Mouse (Mus musculus) liver, embryonic 11.5 days (tissue): ENCODE measurements around the gene Ano10. TPM values are rescaled to one million over a fixed set of nuclear protein-coding genes. Genes with fewer than 3 reads are reported as not detected.

Experiments
- ATAC-seq: fragments of 200-750 bp; cut with Nextera tagmentation; replicated peaks from 2 replicates; pipeline ENCODE4 v1.8.0; 2017; ENCODE audit warnings: moderate number of reproducible peaks, mild to moderate bottlenecking, moderate TSS enrichment, moderate library complexity; ENCODE audit not compliant: low FRiP score
- DNase-seq: peaks from one replicate; pipeline ENCODE4 v3.0.0-alpha.2; 2017; ENCODE audit warnings: low spot score
- H3K27ac ChIP-seq: fragments of 300-500 bp; sonication (generic); 2 replicates; pipeline ENCODE4 v1.5.1; 2014; ENCODE audit warnings: mild to moderate bottlenecking, low read depth, low read length, control low read depth
- H3K27me3 ChIP-seq: fragments of 300-500 bp; sonication (generic); replicated peaks from 2 replicates; pipeline ENCODE4 v1.6.1; 2014; ENCODE audit warnings: low read length, mixed read lengths; ENCODE audit not compliant: control insufficient read depth, insufficient read depth
- H3K36me3 ChIP-seq: fragments of 300-500 bp; sonication (generic); 2 replicates; pipeline ENCODE4 v1.6.1; 2014; ENCODE audit warnings: mild to moderate bottlenecking, low read length, moderate library complexity, mixed read lengths; ENCODE audit not compliant: control insufficient read depth, insufficient read depth
- H3K4me1 ChIP-seq: fragments of 300-500 bp; sonication (generic); replicated peaks from 2 replicates; pipeline ENCODE4 v1.6.1; 2014; ENCODE audit warnings: low read length, mixed read lengths; ENCODE audit not compliant: control insufficient read depth, insufficient read depth
- H3K4me2 ChIP-seq: fragments of 300-500 bp; sonication (generic); 2 replicates; pipeline ENCODE4 v1.6.1; 2014; ENCODE audit warnings: mild to moderate bottlenecking, control low read depth, moderate library complexity
- H3K4me3 ChIP-seq: fragments of 300-500 bp; sonication (generic); 2 replicates; pipeline ENCODE4 v1.5.1; 2014; ENCODE audit warnings: low read depth, low read length, control low read depth
- H3K9ac ChIP-seq: fragments of 300-500 bp; sonication (generic); 2 replicates; pipeline ENCODE4 v1.6.1; 2014; ENCODE audit warnings: low read depth, low read length, control low read depth
- H3K9me3 ChIP-seq: fragments of 300-500 bp; sonication (generic); 2 replicates; pipeline ENCODE4 v1.6.1; 2016; ENCODE audit warnings: low read length, inconsistent platforms, mixed read lengths; ENCODE audit not compliant: control insufficient read depth
- WGBS: fragments of 180-500 bp; shearing (Covaris S2); extraction: QIAGEN DNeasy Blood & Tissue Kit; methylation state at CpG from one replicate; pipeline ENCODE4 v1.1.7; 2014; 5-methylcytosine and 5-hydroxymethylcytosine counted together
- polyA plus RNA-seq: library from polyadenylated mRNA; unstranded; fragments of >200 nt; fragmentation: Nextera tagmentation; extraction: Ambion mirVana; gene quantifications from 2 replicates; pipeline ENCODE4 v1.2.1, GENCODE M21; 2014

Ano10 gene
- polyA plus RNA-seq, 1 experiment from 2014 or later = 15.4 TPM

GRCm38 (mm10) chr9:122183074-122183473 lies 111.1 kb downstream of the Ano10 start:
- 82% methylated on average over 4 of the region's 4 CpGs for WGBS
- H3K4me3 ChIP-seq = no peak overlapping the region
- no peaks in the 10 kb centered on the region; the same call in 1 of the 2 replicates for H3K4me1 ChIP-seq
- H3K9me3 ChIP-seq = no peaks in the 10 kb centered on the region
- ATAC-seq (no peak), DNase-seq (no peak)
- no peak overlapping the region for H3K4me2 ChIP-seq
- H3K36me3 ChIP-seq = no peaks in the 10 kb centered on the region
- H3K27me3 ChIP-seq = no peaks in the 10 kb centered on the region
- no peak overlapping the region for H3K27ac ChIP-seq
- no peak overlapping the region for H3K9ac ChIP-seq

- 74% methylated on average over 3 of the region's 3 CpGs for WGBS
- no peak for ATAC-seq
- H3K27ac ChIP-seq = no peak overlapping the region
Measured at GRCm38 (mm10) chr9:122180105-122180504, 114.1 kb downstream of the Ano10 start.

GRCm38 (mm10) chr9:122178427-122178826 lies 115.8 kb downstream of the Ano10 start:
- WGBS = 61% methylated on average over 4 of the region's 4 CpGs
- Histone ChIP-seq H3K27me3 (no peaks in the 10 kb centered on the region), H3K36me3 (no peaks in the 10 kb centered on the region), H3K9ac (no peak overlapping the region), H3K4me2 (no peak overlapping the region), H3K4me3 (no peak overlapping the region), H3K9me3 (no peaks in the 10 kb centered on the region), H3K4me1 (no peaks in the 10 kb centered on the region; the same call in 1 of the 2 replicates), H3K27ac (no peak overlapping the region)
- DNase-seq (no peak), ATAC-seq (no peak)

More at GRCm38 (mm10) chr9:122180105-122180504, 114.1 kb downstream of the Ano10 start:
- H3K9me3 ChIP-seq = no peaks in the 10 kb centered on the region
- no peaks in the 10 kb centered on the region for H3K27me3 ChIP-seq
- no peaks in the 10 kb centered on the region; the same call in 1 of the 2 replicates for H3K4me1 ChIP-seq
- DNase-seq = no peak
- no peak overlapping the region for H3K4me3 ChIP-seq
- no peak overlapping the region for H3K9ac ChIP-seq
- no peaks in the 10 kb centered on the region for H3K36me3 ChIP-seq
- H3K4me2 ChIP-seq = no peak overlapping the region

- WGBS = 70% methylated on average over 7 of the region's 7 CpGs
- H3K4me2 ChIP-seq = no peak overlapping the region
- no peaks in the 10 kb centered on the region for H3K36me3 ChIP-seq
- H3K27ac ChIP-seq = no peak overlapping the region
- H3K9me3 ChIP-seq = no peaks in the 10 kb centered on the region
- H3K4me3 ChIP-seq = no peak overlapping the region
- H3K27me3 ChIP-seq = no peaks in the 10 kb centered on the region
- ATAC-seq (no peak), DNase-seq (no peak)
- H3K4me1 ChIP-seq = no peaks in the 10 kb centered on the region; the same call in 1 of the 2 replicates
- no peak overlapping the region for H3K9ac ChIP-seq
Measured at GRCm38 (mm10) chr9:122177256-122178220, 116.7 kb downstream of the Ano10 start.

GRCm38 (mm10) chr9:122174723-122175122 lies 119.5 kb downstream of the Ano10 start:
- Histone ChIP-seq H3K4me2 (no peak overlapping the region), H3K9me3 (no peaks in the 10 kb centered on the region), H3K4me1 (no peaks in the 10 kb centered on the region; the same call in 1 of the 2 replicates), H3K36me3 (no peaks in the 10 kb centered on the region; the same call in 1 of the 2 replicates), H3K27me3 (no peaks in the 10 kb centered on the region), H3K9ac (no peak overlapping the region), H3K4me3 (no peak overlapping the region), H3K27ac (no peak overlapping the region)
- no peak for DNase-seq
- no peak for ATAC-seq
- 87% methylated on average over 6 of the region's 6 CpGs for WGBS

GRCm38 (mm10) chr9:122173405-122174233 lies 120.6 kb downstream of the Ano10 start:
- no peaks in the 10 kb centered on the region for H3K27me3 ChIP-seq
- no peak for DNase-seq
- no peak for ATAC-seq

GRCm38 (mm10) chr9:122172612-122173186 lies 121.5 kb downstream of the Ano10 start:
- Histone ChIP-seq H3K9me3 (no peaks in the 10 kb centered on the region), H3K4me2 (no peak overlapping the region), H3K27ac (no peak overlapping the region), H3K9ac (no peak overlapping the region), H3K36me3 (no peaks in the 10 kb centered on the region; the same call in 1 of the 2 replicates), H3K4me3 (no peak overlapping the region), H3K4me1 (no peaks in the 10 kb centered on the region), H3K27me3 (no peaks in the 10 kb centered on the region)
- no peak for ATAC-seq
- WGBS = 80% methylated on average over 11 of the region's 11 CpGs
- DNase-seq = no peak

More at GRCm38 (mm10) chr9:122173405-122174233, 120.6 kb downstream of the Ano10 start:
- no peaks in the 10 kb centered on the region; the same call in 1 of the 2 replicates for H3K4me1 ChIP-seq
- H3K4me3 ChIP-seq = no peak overlapping the region
- no peak overlapping the region for H3K27ac ChIP-seq
- no peaks in the 10 kb centered on the region; the same call in 1 of the 2 replicates for H3K36me3 ChIP-seq
- H3K4me2 ChIP-seq = no peak overlapping the region
- no peaks in the 10 kb centered on the region for H3K9me3 ChIP-seq
- WGBS = 86% methylated on average over 9 of the region's 9 CpGs
- H3K9ac ChIP-seq = no peak overlapping the region

GRCm38 (mm10) chr9:122169901-122170300 lies 124.3 kb downstream of the Ano10 start:
- Histone ChIP-seq H3K4me2 (no peak overlapping the region), H3K36me3 (peaks cover 8% of the 10 kb centered on the region; the same call in 1 of the 2 replicates)

More at GRCm38 (mm10) chr9:122169901-122170300, 124.3 kb downstream of the Ano10 start:
- Histone ChIP-seq H3K27me3 (no peaks in the 10 kb centered on the region), H3K9me3 (no peaks in the 10 kb centered on the region), H3K4me1 (no peaks in the 10 kb centered on the region), H3K9ac (no peak overlapping the region), H3K27ac (no peak overlapping the region), H3K4me3 (no peak overlapping the region)
- DNase-seq = no peak
- 88% methylated on average over 6 of the region's 6 CpGs for WGBS
- ATAC-seq = no peak
